Mouse (Mus musculus): ENCODE measurements at regions not wholly inside any gene's neighbourhood (a gene's known extent, or its start where the extent isn't known, plus 50 kb on each side); places are given as distances from the start of the nearest gene placed in this dataset.

- TF ChIP-seq CTCF (IDR thresholded peaks at IDR 0.05; ENCODE audit: low read depth) (no peak), EP300 (IDR thresholded peaks at IDR 0.05; ENCODE audit: low read depth) (no peak)
Measured at GRCm38 (mm10) chr15:96818435-96818834, 118.9 kb upstream of the Slc38a2 start.

Data from liver, postnatal 0 days (tissue).